Mouse (Mus musculus) cerebellum, adult 2 months (tissue): ENCODE measurements around the gene Pkib. TPM values are rescaled to one million over a fixed set of nuclear protein-coding genes. Genes with fewer than 3 reads are reported as not detected.

Experiments
- DNase-seq, 2 experiments: peaks; one replicate each; pipeline ENCODE4 v3.0.0; 2021
- H3K27ac ChIP-seq: fragments of 200-500 bp; 2 replicates; pipeline ENCODE4 v1.5.1; 2012; ENCODE audit warnings: low read length, control low read depth, inconsistent platforms; ENCODE audit not compliant: insufficient read depth
- H3K27me3 ChIP-seq: fragments of 200-500 bp; 2 replicates; pipeline ENCODE4 v1.6.1; 2012; ENCODE audit warnings: inconsistent platforms, mild to moderate bottlenecking, low read length, moderate library complexity; ENCODE audit not compliant: control insufficient read depth, insufficient read depth
- H3K4me1 ChIP-seq: fragments of 200-500 bp; 2 replicates; pipeline ENCODE4 v1.6.1; 2011; ENCODE audit warnings: low read length; ENCODE audit not compliant: control insufficient read depth, insufficient read depth
- H3K4me3 ChIP-seq: fragments of 200-500 bp; replicated peaks from 2 replicates; pipeline ENCODE3; 2011; ENCODE audit warnings: mild to moderate bottlenecking, low read depth, low read length, control low read depth; ENCODE audit not compliant: insufficient read depth
- CTCF ChIP-seq: fragments of 200-500 bp; IDR thresholded peaks from 2 replicates; pipeline ENCODE4 v1.5.1; 2011; ENCODE audit warnings: low read depth, mild to moderate bottlenecking, control low read depth, low read length, moderate library complexity, borderline replicate concordance; ENCODE audit not compliant: insufficient read depth
- POLR2A ChIP-seq: fragments of 200-500 bp; IDR thresholded peaks from 2 replicates; pipeline ENCODE4 v1.6.1; 2011; ENCODE audit warnings: low read length, control low read depth, borderline replicate concordance; ENCODE audit not compliant: insufficient read depth
- WGBS: fragments of 180-500 bp; shearing (Covaris S2); methylation state at CpG from one replicate; pipeline ENCODE4 v1.1.7; 2018; 5-methylcytosine and 5-hydroxymethylcytosine counted together
- polyA plus RNA-seq: library from polyadenylated mRNA; depleted of rRNA; stranded (reverse); fragments of >200 nt; gene quantifications from 2 replicates; pipeline ENCODE4 v1.2.3, GENCODE M21; 2012; rRNA removed

The Pkib gene
- polyA plus RNA-seq, 1 experiment: 89.3 TPM

DNA sequence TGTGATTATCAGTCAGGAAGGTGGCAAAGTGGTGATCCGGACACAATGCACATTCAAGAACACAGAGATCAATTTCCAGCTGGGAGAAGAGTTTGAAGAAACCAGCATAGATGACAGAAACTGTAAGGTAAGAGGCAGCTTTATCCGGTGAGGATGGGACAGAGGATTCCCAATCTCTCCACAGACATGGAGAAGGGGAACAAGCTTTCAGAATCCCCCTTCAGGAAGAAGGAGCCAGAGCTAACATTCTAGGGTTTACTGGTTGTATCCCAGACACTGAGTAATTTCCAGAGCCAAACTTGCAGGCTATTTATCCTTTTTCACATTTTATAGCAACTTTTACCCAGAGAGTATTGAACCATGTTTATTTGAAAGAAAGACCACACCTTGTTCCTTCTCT lies 153.8 kb downstream of the Pkib start:
- H3K4me1 ChIP-seq: no peaks in the 10 kb centered on the region
- no peaks in the 10 kb centered on the region for H3K27me3 ChIP-seq
- no peak for DNase-seq
- no peak overlapping the region for H3K4me3 ChIP-seq
- no peak overlapping the region for H3K27ac ChIP-seq
- TF ChIP-seq POLR2A (no peak), CTCF (no peak)
- WGBS: 64% methylated on average over 2 of the region's 2 CpGs

Other genes with a start within 250 kb of the Pkib start
- gene Hsf2, start 145.6 kb upstream of the Pkib start, polyA plus RNA-seq: 22.8 and 23.4 TPM in 2 replicates
- gene Serinc1, start 99.5 kb upstream of the Pkib start, polyA plus RNA-seq: 581 and 607 TPM in 2 replicates
- 109 and 131 TPM in 2 replicates for gene Fabp7, start 152.9 kb downstream of the Pkib start, polyA plus RNA-seq
- 29.6 and 37.7 TPM in 2 replicates for gene Smpdl3a, start 162.4 kb downstream of the Pkib start, polyA plus RNA-seq